Mouse (Mus musculus): ENCODE results near the gene Gpr6. TPM values are rescaled to one million over a fixed set of nuclear protein-coding genes. Genes with fewer than 3 reads are reported as not detected.

Gpr6 gene
- not detected for polyA plus RNA-seq (2012; fragmentation: generic; extraction: Trizol)

DNA sequence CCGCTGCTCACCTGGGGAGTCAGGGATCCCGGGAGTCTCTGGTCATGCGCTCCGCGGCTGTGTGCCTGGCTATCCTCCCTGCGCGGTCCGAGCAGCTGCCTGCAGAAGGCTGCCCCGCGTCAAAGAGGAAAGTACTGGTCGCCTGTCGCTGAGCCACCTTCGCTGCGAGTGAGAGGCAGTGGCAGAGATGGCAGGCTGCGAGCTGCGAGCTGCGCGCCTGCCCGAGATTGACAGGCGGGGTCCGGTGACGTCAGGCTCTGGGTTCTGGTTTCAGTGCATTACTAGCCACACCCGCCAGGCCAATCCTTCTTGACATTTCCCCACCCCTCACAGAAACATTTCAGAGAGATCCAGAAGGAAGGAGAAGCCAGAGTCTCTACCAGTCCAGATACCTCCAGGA lies at the start of gene Gpr6:
TSS of gene Gpr6 (minus strand) at position 170 of the 400 bp plus-strand sequence.
- H3K27me3 ChIP-seq (ENCODE audit: control insufficient read depth, insufficient read depth, insufficient read length), result peaks cover 5% of the 10 kb centered on the region
- no peak within 1 kb of the TSS for H3K4me2 ChIP-seq (ENCODE audit: low read depth)
- H3K79me2 ChIP-seq (ENCODE audit: control insufficient read depth, insufficient read depth), result no peaks in the 10 kb centered on the region
- H3ac ChIP-seq (ENCODE audit: control insufficient read depth, insufficient read length), result no peak within 1 kb of the TSS
- TF ChIP-seq MAX (IDR thresholded peaks at IDR 0.05; ENCODE audit: low read depth) (no peak), TCF3 (IDR thresholded peaks at IDR 0.05; ENCODE audit: insufficient read length, low read depth) (no peak), E2F4 (IDR thresholded peaks at IDR 0.05; ENCODE audit: insufficient read depth) (no peak), SRF (IDR thresholded peaks at IDR 0.05; ENCODE audit: control insufficient read depth, insufficient read length, low read depth) (no peak), USF1 (IDR thresholded peaks at IDR 0.05; ENCODE audit: low read depth) (no peak), POLR2A (IDR thresholded peaks at IDR 0.05; ENCODE audit: insufficient read length, low read depth) (no peak), MYOG (IDR thresholded peaks at IDR 0.05; ENCODE audit: control insufficient read depth in 1 of 3, insufficient read depth in 1 of 3, insufficient read length in 2 of 3, low read depth in 2 of 3) (no peak), MYOD1 (IDR thresholded peaks at IDR 0.05; ENCODE audit: control insufficient read depth in 1 of 3, insufficient read length in 2 of 3, low read depth in 2 of 3) (no peak), POLR2AphosphoS2 (IDR thresholded peaks at IDR 0.05; ENCODE audit: insufficient read length, low read depth) (no peak), CEBPB (IDR thresholded peaks at IDR 0.05; ENCODE audit: insufficient read depth, poor library complexity, severe bottlenecking) (no peak), REST (IDR thresholded peaks at IDR 0.05; ENCODE audit: insufficient read depth, insufficient read length) (no peak), TCF12 (IDR thresholded peaks at IDR 0.05; ENCODE audit: insufficient read depth, poor library complexity, severe bottlenecking) (no peak)
- H3K36me3 ChIP-seq (ENCODE audit: control insufficient read depth, insufficient read depth), result no peaks in the 10 kb centered on the region
- H3K4me3 ChIP-seq, result no peak within 1 kb of the TSS

DNA sequence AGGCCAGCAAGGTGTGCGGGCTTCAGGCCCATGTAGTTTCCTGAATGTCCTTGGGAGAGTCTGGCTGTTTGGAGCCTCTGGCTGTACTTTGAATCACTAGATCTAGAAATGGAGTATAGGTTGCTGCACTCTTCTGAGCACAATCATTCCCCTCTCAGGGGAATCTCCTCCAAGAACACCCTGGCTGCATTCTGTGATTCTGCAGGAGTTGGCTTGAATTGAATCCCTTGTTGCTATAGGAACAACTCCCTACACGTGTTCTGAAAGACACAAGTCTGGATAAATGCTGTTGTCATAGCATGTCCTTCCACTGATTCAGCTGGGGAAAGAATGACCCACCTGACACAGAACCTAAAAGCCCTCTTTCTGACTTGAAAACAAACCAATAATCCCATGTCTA lies 28.0 kb upstream of the Gpr6 start:
- peaks cover 11% of the 10 kb centered on the region for H3K27me3 ChIP-seq (ENCODE audit: control insufficient read depth, insufficient read depth, insufficient read length)

DNA sequence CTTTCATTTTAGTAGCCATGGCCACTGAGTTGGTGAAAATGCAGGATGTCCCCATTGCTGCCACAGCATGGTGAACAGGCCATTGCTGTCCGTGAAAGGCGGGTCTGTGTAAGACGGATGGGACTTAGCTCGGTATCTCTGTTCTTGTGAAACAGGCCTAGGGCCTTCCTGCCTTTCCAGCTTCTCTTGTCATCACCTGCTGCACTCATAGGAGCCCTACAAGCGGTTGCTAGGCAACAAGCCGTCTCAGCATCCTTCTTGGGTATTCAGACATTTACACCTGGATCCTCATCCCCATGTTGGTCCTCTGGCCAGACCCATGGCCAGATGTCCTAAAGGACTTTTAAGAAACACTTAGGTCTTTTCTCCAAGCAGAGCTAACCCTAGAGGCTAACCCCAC lies 26.1 kb upstream of the Gpr6 start:
- H3K27me3 ChIP-seq (ENCODE audit: control insufficient read depth, insufficient read depth, insufficient read length), result peaks cover 7% of the 10 kb centered on the region
- no peak overlapping the region for H3ac ChIP-seq (ENCODE audit: control insufficient read depth, insufficient read length)
- TF ChIP-seq SRF (IDR thresholded peaks at IDR 0.05; ENCODE audit: control insufficient read depth, insufficient read length, low read depth) (no peak), POLR2A (IDR thresholded peaks at IDR 0.05; ENCODE audit: insufficient read length, low read depth) (no peak), REST (IDR thresholded peaks at IDR 0.05; ENCODE audit: insufficient read depth, insufficient read length) (no peak), CEBPB (IDR thresholded peaks at IDR 0.05; ENCODE audit: insufficient read depth, poor library complexity, severe bottlenecking) (no peak), USF1 (IDR thresholded peaks at IDR 0.05; ENCODE audit: low read depth) (no peak), MYOG (IDR thresholded peaks at IDR 0.05; ENCODE audit: control insufficient read depth in 1 of 3, insufficient read depth in 1 of 3, insufficient read length in 2 of 3, low read depth in 2 of 3) (no peak), TCF12 (IDR thresholded peaks at IDR 0.05; ENCODE audit: insufficient read depth, poor library complexity, severe bottlenecking) (no peak), POLR2AphosphoS2 (IDR thresholded peaks at IDR 0.05; ENCODE audit: insufficient read length, low read depth) (no peak), TCF3 (IDR thresholded peaks at IDR 0.05; ENCODE audit: insufficient read length, low read depth) (no peak), MAX (IDR thresholded peaks at IDR 0.05; ENCODE audit: low read depth) (no peak), MYOD1 (IDR thresholded peaks at IDR 0.05; ENCODE audit: control insufficient read depth in 1 of 3, insufficient read length in 2 of 3, low read depth in 2 of 3) (no peak), E2F4 (IDR thresholded peaks at IDR 0.05; ENCODE audit: insufficient read depth) (no peak)
- no peaks in the 10 kb centered on the region for H3K36me3 ChIP-seq (ENCODE audit: control insufficient read depth, insufficient read depth)
- H3K4me3 ChIP-seq, result no peak overlapping the region
- H3K79me2 ChIP-seq (ENCODE audit: control insufficient read depth, insufficient read depth), result no peaks in the 10 kb centered on the region
- no peak overlapping the region for H3K4me2 ChIP-seq (ENCODE audit: low read depth)

More for the DNA sequence above, 28.0 kb upstream of the Gpr6 start:
- TF ChIP-seq MYOG (IDR thresholded peaks at IDR 0.05; ENCODE audit: control insufficient read depth in 1 of 3, insufficient read depth in 1 of 3, insufficient read length in 2 of 3, low read depth in 2 of 3) (no peak), POLR2AphosphoS2 (IDR thresholded peaks at IDR 0.05; ENCODE audit: insufficient read length, low read depth) (no peak), POLR2A (IDR thresholded peaks at IDR 0.05; ENCODE audit: insufficient read length, low read depth) (no peak), TCF3 (IDR thresholded peaks at IDR 0.05; ENCODE audit: insufficient read length, low read depth) (no peak), E2F4 (IDR thresholded peaks at IDR 0.05; ENCODE audit: insufficient read depth) (no peak), CEBPB (IDR thresholded peaks at IDR 0.05; ENCODE audit: insufficient read depth, poor library complexity, severe bottlenecking) (no peak), MAX (IDR thresholded peaks at IDR 0.05; ENCODE audit: low read depth) (no peak), MYOD1 (IDR thresholded peaks at IDR 0.05; ENCODE audit: control insufficient read depth in 1 of 3, insufficient read length in 2 of 3, low read depth in 2 of 3) (no peak), USF1 (IDR thresholded peaks at IDR 0.05; ENCODE audit: low read depth) (no peak), SRF (IDR thresholded peaks at IDR 0.05; ENCODE audit: control insufficient read depth, insufficient read length, low read depth) (no peak), TCF12 (IDR thresholded peaks at IDR 0.05; ENCODE audit: insufficient read depth, poor library complexity, severe bottlenecking) (no peak), REST (IDR thresholded peaks at IDR 0.05; ENCODE audit: insufficient read depth, insufficient read length) (no peak)
- H3ac ChIP-seq (ENCODE audit: control insufficient read depth, insufficient read length), result no peak overlapping the region
- H3K4me3 ChIP-seq, result no peak overlapping the region
- no peaks in the 10 kb centered on the region for H3K36me3 ChIP-seq (ENCODE audit: control insufficient read depth, insufficient read depth)
- no peak overlapping the region for H3K4me2 ChIP-seq (ENCODE audit: low read depth)
- no peaks in the 10 kb centered on the region for H3K79me2 ChIP-seq (ENCODE audit: control insufficient read depth, insufficient read depth)

DNA sequence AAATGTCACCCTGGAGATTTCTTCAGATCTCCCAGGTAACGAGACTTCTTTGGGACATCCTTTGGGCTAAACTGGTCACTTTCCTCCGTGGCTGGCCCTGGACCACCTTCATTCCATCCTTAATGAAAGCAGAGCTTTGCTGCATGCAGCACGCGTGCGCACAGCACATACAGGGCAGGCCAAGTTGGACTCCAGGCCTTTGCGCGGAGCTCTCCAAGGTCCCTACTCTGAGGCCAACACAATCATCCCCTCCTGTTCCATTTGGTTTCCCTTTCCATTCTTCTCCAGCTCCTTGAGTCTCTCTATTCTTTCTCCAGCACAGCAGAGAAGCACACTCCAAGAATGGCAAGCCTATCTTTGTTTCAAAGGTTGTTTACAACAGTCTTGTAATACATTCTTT lies 16.8 kb upstream of the Gpr6 start:
- Histone ChIP-seq H3K27me3 (ENCODE audit: control insufficient read depth, insufficient read depth, insufficient read length) (peaks cover 4% of the 10 kb centered on the region), H3K4me3 (no peak overlapping the region)
- TF ChIP-seq TCF12 (IDR thresholded peaks at IDR 0.05; ENCODE audit: insufficient read depth, poor library complexity, severe bottlenecking) (no peak), REST (IDR thresholded peaks at IDR 0.05; ENCODE audit: insufficient read depth, insufficient read length) (peak; percentile 77), SRF (IDR thresholded peaks at IDR 0.05; ENCODE audit: control insufficient read depth, insufficient read length, low read depth) (no peak)

DNA sequence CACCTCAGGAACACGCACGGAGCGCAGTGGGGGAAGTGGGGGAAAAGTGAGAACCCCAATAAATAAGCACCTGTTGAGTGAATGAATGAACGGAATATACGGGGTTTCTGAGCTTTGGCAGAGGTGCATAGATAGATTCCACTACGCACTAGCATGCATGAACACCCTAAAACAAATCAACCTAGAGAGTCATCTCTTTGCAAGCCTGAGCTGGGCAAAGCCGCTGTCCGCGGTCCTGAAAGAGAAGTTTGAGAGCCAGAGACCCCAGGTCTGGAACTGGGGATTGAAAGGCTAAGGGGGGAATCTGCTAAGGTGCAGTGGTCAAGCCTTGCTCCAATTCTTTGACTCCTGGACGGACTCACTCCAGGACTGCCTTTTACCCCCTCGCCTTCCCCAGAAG lies 389 bp downstream of the Gpr6 start:
- H3K27me3 ChIP-seq (ENCODE audit: control insufficient read depth, insufficient read depth, insufficient read length), result peaks cover 5% of the 10 kb centered on the region
- no peaks in the 10 kb centered on the region for H3K79me2 ChIP-seq (ENCODE audit: control insufficient read depth, insufficient read depth)
- H3K36me3 ChIP-seq (ENCODE audit: control insufficient read depth, insufficient read depth), result no peaks in the 10 kb centered on the region
- H3K4me3 ChIP-seq, result no peak overlapping the region
- peak; percentile 61 for TF ChIP-seq REST (IDR thresholded peaks at IDR 0.05; ENCODE audit: insufficient read depth, insufficient read length)
- no peak for TF ChIP-seq MYOG (IDR thresholded peaks at IDR 0.05; ENCODE audit: control insufficient read depth in 1 of 3, insufficient read depth in 1 of 3, insufficient read length in 2 of 3, low read depth in 2 of 3)
- H3ac ChIP-seq (ENCODE audit: control insufficient read depth, insufficient read length), result no peak overlapping the region
- no peak overlapping the region for H3K4me2 ChIP-seq (ENCODE audit: low read depth)

More for the DNA sequence above, 16.8 kb upstream of the Gpr6 start:
- no peak overlapping the region for H3ac ChIP-seq (ENCODE audit: control insufficient read depth, insufficient read length)
- H3K4me2 ChIP-seq (ENCODE audit: low read depth), result no peak overlapping the region
- no peaks in the 10 kb centered on the region for H3K36me3 ChIP-seq (ENCODE audit: control insufficient read depth, insufficient read depth)
- no peaks in the 10 kb centered on the region for H3K79me2 ChIP-seq (ENCODE audit: control insufficient read depth, insufficient read depth)

All from myocyte (in vitro differentiated cells).